Mouse (Mus musculus) hindbrain, embryonic 14.5 days (tissue): ENCODE data around the gene Slc16a3. TPM values are rescaled to one million over a fixed set of nuclear protein-coding genes. Genes with fewer than 3 reads are reported as not detected.
A peak's percentile ranks its signal among the peaks of the same experiment; 100 is the strongest.

Experiments
- ATAC-seq: fragments of 200-750 bp; cut with Nextera tagmentation; 2 replicates; pipeline ENCODE4 v1.8.0; 2017; ENCODE audit warnings: moderate number of reproducible peaks, mild to moderate bottlenecking, moderate TSS enrichment, moderate library complexity; ENCODE audit not compliant: low FRiP score
- DNase-seq: peaks from one replicate; pipeline ENCODE4 v3.0.0-alpha.2; 2015; ENCODE audit warnings: low spot score
- H3K27ac ChIP-seq: fragments of 300-500 bp; sonication (generic); 2 replicates; pipeline ENCODE4 v1.5.1; 2014; ENCODE audit warnings: mild to moderate bottlenecking, moderate library complexity
- H3K27me3 ChIP-seq: fragments of 300-500 bp; sonication (generic); 2 replicates; pipeline ENCODE4 v1.6.1; 2014; ENCODE audit warnings: mild to moderate bottlenecking, low read length, mixed read lengths; ENCODE audit not compliant: control insufficient read depth, insufficient read depth
- H3K36me3 ChIP-seq: fragments of 300-500 bp; sonication (generic); replicated peaks from 2 replicates; pipeline ENCODE4 v1.6.1; 2014; ENCODE audit not compliant: control insufficient read depth, insufficient read depth
- H3K4me1 ChIP-seq: fragments of 300-500 bp; sonication (generic); replicated peaks from 2 replicates; pipeline ENCODE4 v1.6.1; 2014; ENCODE audit warnings: antibody characterized with exemption, low read length, mixed read lengths; ENCODE audit not compliant: control insufficient read depth, insufficient read depth
- H3K4me2 ChIP-seq: fragments of 300-500 bp; sonication (generic); replicated peaks from 2 replicates; pipeline ENCODE4 v1.6.1; 2014; ENCODE audit warnings: mild to moderate bottlenecking, moderate library complexity
- H3K4me3 ChIP-seq: fragments of 300-500 bp; sonication (generic); replicated peaks from 2 replicates; pipeline ENCODE4 v1.5.1; 2014; ENCODE audit warnings: mild to moderate bottlenecking, low read length
- H3K9ac ChIP-seq: fragments of 300-500 bp; sonication (generic); 2 replicates; pipeline ENCODE4 v1.6.1; 2014
- H3K9me3 ChIP-seq: fragments of 300-500 bp; sonication (generic); 2 replicates; pipeline ENCODE4 v1.6.1; 2016; ENCODE audit warnings: low read length; ENCODE audit not compliant: control insufficient read depth
- WGBS: fragments of 180-500 bp; shearing (Covaris S2); extraction: QIAGEN DNeasy Blood & Tissue Kit; methylation state at CpG from one replicate; pipeline ENCODE4 v1.1.7; 2014; 5-methylcytosine and 5-hydroxymethylcytosine counted together
- polyA plus RNA-seq: library from polyadenylated mRNA; unstranded; fragments of >200 nt; fragmentation: Nextera tagmentation; extraction: Ambion mirVana; gene quantifications from 2 replicates; pipeline ENCODE4 v1.2.1, GENCODE M21; 2014

The Slc16a3 gene
- polyA plus RNA-seq, 1 experiment from 2014 or later: 4.4 TPM

DNA sequence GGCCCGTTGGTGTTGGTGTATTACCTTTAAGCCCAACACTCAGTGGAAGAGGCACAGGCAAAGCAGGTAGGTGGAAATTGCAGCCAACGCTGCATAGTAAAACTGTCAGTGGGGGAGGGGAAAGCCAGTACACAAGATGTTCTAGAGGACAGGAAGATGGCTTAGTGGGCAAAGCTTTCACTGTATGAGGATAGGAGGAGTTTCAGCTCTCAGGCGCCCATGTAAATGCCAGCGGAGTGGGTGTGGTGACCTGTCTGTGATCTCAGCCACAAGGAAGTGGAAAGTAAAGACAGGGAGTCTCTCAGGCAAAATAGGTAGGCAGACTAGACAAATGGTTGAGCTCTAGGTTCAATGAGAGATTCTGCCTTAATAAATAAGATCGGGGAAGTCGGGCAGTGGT is 7.3 kb upstream of the Slc16a3 start:
- Histone ChIP-seq H3K4me2 (no peak overlapping the region), H3K36me3 (no peaks in the 10 kb centered on the region), H3K4me3 (no peak overlapping the region), H3K9me3 (no peaks in the 10 kb centered on the region), H3K27ac (no peak overlapping the region), H3K4me1 (no peaks in the 10 kb centered on the region), H3K27me3 (no peaks in the 10 kb centered on the region), H3K9ac (no peak overlapping the region)
- WGBS: 91% methylated on average over 6 of the region's 6 CpGs
- no peak for DNase-seq
- no peak for ATAC-seq

DNA sequence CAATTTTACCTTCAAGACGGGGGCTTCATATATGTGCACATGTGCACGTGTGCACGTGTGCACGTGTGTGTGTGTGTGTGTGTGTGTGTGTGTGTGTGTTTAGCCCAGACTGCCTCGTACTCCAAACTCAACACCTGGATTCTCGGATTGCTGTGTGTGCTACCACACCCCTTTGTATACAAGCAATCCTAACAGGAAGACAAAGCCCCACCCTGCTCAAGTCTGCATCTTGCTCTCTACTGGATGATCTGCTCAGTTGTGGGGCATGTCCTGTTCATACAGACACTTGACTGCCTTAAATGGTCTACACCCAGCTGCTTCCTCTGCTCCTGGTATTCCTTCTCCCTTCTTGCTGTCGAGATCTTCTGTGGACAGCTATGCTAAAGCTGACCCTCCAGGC is 3.0 kb upstream of the Slc16a3 start:
- Histone ChIP-seq H3K4me1 (peaks cover 2% of the 10 kb centered on the region), H3K4me2 (no peak overlapping the region), H3K36me3 (no peaks in the 10 kb centered on the region), H3K4me3 (no peak overlapping the region), H3K27ac (no peak overlapping the region), H3K9ac (no peak overlapping the region), H3K27me3 (peaks cover 25% of the 10 kb centered on the region), H3K9me3 (no peaks in the 10 kb centered on the region)
- 89% methylated on average over 7 of the region's 7 CpGs for WGBS
- DNase-seq: no peak
- no peak for ATAC-seq

DNA sequence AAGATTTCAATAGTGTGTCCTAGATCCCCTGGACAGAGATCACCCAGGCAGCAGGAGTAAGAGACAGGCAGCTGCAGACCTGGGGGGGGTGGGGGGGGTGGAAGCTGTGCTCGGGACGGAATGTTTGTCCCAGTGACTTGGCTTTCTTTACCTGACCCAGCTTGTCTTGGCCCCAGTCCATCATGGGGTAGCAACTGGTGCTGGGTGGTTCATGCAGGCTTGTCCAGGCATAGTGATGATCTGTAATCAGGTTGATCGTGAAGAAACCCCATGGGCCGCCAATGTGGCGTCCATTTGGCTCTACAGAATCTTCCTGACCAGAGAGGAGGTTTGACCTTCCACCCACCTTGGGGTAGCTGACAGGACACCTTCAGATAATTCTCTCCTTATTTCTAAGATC is 2.4 kb upstream of the Slc16a3 start:
- 88% methylated on average over 5 of the region's 5 CpGs for WGBS
- ATAC-seq (no peak), DNase-seq (no peak)
- H3K4me2 ChIP-seq: no peak overlapping the region
- no peaks in the 10 kb centered on the region for H3K36me3 ChIP-seq
- no peak overlapping the region for H3K9ac ChIP-seq
- peaks cover 7% of the 10 kb centered on the region for H3K4me1 ChIP-seq
- no peaks in the 10 kb centered on the region for H3K9me3 ChIP-seq
- H3K27ac ChIP-seq: no peak overlapping the region
- H3K4me3 ChIP-seq: no peak overlapping the region
- H3K27me3 ChIP-seq: peaks cover 28% of the 10 kb centered on the region

DNA sequence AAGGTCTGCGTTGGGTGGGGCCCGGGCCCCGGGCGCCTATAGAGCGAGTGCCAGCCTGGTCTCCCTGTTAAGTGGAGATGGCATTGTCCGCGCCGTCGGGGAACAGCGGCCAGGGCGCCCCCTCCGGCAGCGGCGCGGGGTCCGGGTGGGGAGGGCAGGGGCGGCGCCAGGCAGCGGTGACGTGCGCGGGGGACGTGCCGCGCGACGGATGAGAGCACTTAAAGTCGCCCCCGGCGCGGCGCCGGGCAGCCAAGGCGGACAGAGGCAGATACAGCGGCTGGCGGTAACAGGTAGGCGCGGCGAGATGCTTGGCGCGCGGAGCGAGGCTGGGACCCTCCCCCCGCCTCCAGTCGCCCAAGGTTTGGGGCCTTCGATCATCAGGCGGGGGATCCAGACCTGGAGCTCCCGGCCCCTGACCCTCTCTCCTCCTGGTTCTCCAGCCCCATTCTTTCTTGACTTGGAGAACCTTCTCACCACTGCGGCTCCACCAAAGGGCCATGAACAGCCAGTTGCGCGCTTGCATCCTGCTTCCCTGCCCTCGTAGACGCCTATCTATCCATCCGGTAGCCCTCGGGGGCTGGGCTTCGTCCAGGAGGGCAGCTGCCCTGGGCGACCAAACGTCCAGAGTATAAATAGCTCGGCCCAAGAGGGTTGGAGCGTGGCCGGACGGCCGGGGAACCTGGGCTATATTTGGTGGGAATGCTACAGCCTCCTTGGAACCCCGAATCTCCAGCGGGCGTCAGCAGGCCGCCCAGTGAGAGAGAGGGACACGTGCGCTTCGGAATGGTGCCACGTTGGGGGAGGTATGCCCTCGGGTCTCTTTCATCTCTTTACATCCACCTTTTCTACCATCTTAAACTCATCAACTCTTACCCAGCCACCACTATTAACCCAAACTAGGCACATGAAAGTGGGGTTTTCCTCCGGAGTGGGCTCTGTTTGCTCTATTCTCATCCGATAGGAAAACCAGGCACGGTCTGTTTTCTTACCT is 876 bp downstream of the Slc16a3 start:
- Histone ChIP-seq H3K9me3 (no peaks in the 10 kb centered on the region), H3K36me3 (no peaks in the 10 kb centered on the region), H3K9ac (no peak overlapping the region; the same call in 1 of the 2 replicates), H3K4me1 (peaks cover 15% of the 10 kb centered on the region), H3K4me3 (peak overlapping the region; percentile 33), H3K27me3 (peaks cover 28% of the 10 kb centered on the region), H3K27ac (no peak overlapping the region), H3K4me2 (peak overlapping the region; percentile 52)
- DNase-seq: no peak
- WGBS: 2% methylated on average over 74 of the region's 75 CpGs
- ATAC-seq: no peak

DNA sequence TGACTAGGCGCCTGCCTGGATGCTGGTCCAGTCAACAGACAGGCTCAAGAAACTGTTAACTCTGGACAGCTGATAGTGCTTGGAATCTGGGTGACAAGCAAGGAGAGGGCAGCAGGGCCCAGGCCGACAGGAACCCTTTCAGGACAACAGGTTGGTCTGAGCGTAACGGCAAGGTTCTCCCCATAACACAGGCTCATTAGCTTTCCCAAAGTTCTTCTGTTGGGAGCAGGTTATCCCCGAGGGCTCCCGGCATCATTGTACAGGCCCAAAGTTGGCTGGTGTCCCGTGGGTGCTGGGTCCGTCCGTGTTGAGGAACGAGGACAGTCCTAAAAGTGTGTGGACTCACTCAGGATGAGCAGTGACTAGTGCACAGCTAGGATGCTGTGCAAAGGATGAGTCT is 1.6 kb downstream of the Slc16a3 start:
- Histone ChIP-seq H3K4me2 (peak overlapping the region; percentile 52), H3K9ac (no peak overlapping the region), H3K36me3 (no peaks in the 10 kb centered on the region), H3K4me1 (peaks cover 15% of the 10 kb centered on the region), H3K27me3 (peaks cover 28% of the 10 kb centered on the region), H3K9me3 (no peaks in the 10 kb centered on the region), H3K4me3 (peak overlapping the region; percentile 33), H3K27ac (no peak overlapping the region)
- DNase-seq (no peak), ATAC-seq (no peak)
- WGBS: 10% methylated on average over 10 of the region's 10 CpGs

DNA sequence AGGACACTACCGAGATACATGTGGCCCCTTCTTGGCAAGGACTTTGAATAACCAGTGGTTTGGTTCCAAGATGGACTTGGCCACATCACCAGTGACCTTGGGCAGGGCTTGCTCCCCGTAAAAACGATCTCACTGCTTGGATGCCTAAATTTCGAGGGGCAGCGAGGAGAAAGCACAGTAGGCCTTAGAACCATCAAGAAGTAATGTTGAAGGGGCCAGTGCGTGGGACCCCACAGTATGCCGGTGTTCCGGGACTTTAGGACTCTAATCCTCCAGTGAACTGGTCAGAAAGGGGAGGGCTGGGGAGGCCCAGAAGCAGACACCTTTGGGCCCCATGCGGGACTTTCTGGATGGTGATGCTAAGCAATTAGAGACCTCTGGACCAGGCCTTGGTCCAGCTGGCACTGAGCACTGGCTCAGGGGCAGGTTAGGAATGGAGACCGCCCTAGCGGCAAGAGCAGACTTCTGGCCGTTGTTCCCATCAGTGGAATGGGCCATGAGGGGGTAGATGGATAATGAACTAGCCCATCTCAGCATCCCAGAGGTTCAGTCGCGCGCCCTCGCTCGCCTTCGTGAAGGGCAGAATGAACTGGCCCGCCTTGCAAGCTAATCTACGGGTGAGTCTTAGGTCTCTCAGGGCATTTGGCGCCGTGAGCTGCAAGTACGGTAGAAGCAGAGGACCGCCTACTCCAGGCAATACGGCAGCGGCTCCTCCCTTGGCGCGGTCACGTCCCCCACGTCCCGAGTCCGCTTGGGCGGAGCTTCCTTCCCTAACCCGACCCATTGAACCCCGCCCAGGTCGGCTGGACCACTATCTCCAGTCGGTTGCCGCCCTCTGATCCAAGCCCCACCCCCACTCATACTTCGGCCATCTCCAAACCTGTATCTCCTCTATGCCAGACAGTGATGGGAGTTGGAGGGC is 2.3 kb downstream of the Slc16a3 start:
- H3K9ac ChIP-seq: peak overlapping the region; percentile 50
- H3K4me1 ChIP-seq: peaks cover 15% of the 10 kb centered on the region
- peak; percentile 67 for ATAC-seq
- peaks cover 2% of the 10 kb centered on the region; the same call in 1 of the 2 replicates for H3K36me3 ChIP-seq
- peak overlapping the region; percentile 52 for H3K4me2 ChIP-seq
- H3K9me3 ChIP-seq: no peaks in the 10 kb centered on the region
- no peak overlapping the region for H3K27ac ChIP-seq
- peak overlapping the region; percentile 33 for H3K4me3 ChIP-seq
- peaks cover 28% of the 10 kb centered on the region for H3K27me3 ChIP-seq
- WGBS: 2% methylated on average over 39 of the region's 39 CpGs
- peak; percentile 72 for DNase-seq

DNA sequence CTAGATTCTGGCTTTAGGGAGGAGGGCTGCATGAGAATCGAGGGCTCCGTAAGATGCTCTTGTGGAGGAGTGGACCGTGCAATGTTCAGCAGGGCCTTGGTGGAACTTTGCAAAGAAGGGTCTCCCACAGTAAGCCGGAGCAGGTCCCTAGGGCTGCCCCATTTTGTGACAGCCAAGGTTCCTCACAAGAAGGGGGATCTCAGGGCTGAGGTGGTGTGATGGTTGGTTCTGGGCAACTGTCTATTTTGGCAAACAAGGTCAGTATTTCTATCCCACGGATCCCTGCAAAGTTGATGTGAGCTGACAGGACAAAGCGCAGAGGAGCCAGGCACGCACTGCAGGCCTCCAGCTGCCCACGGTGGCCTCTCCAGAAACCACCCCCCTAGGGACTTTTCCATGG is 3.0 kb downstream of the Slc16a3 start:
- ATAC-seq: peak; percentile 28; the same call in 1 of the 2 replicates
- peak overlapping the region; percentile 52 for H3K4me2 ChIP-seq
- H3K9ac ChIP-seq: peak overlapping the region; percentile 50
- peaks cover 15% of the 10 kb centered on the region for H3K4me1 ChIP-seq
- no peak for DNase-seq
- H3K9me3 ChIP-seq: no peaks in the 10 kb centered on the region
- peaks cover 9% of the 10 kb centered on the region; the same call in 1 of the 2 replicates for H3K36me3 ChIP-seq
- H3K4me3 ChIP-seq: peak overlapping the region; percentile 33
- peaks cover 28% of the 10 kb centered on the region for H3K27me3 ChIP-seq
- H3K27ac ChIP-seq: no peak overlapping the region
- 13% methylated on average over 8 of the region's 8 CpGs for WGBS

DNA sequence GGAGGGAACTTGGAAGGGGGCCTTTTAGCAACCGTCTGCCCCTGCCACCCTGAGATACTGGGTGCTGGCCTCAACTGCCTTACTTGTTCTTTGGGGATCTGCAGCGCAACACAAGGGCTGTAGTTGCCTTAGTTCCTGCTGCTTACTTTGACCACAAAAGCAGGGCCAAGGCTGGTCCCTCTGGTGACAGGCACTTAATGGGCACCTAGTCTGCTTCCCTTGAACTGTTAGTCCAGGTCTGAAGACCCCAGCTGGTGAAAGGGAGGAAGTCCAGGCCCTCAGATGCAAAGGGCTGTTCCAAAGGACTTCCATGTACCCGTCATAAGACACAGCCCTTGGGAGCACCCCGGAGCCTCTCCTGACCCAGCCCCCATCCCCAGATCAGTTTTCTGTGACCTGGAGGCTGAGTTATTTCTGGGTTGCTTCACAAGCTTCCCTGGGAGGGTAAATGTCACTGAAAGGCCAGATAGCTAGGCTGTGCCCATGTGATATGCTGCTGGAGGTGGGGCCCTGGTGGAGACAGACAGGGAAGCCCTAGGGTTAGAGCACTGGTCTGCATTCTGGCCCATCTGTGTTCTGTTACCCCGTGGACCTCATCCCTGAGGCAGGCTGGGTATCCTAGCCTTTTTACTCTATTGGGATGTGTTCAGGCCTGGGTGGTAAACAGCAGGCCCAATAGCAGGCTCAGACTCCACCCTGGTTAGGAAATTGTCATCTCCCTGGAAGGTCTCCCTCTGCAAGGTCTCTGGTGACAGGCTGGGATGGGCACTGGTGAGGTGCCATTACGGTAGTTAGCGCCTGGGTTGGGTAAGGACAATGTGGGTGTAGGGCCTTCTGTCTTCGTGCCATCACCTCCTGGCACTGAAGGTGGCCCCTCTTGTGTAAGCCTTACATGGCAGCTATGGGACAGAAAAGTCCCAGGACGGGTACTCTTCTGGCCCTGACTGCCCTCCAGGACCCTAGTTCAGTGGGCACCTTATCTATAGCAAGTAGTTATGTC is 3.8 kb downstream of the Slc16a3 start:
- Histone ChIP-seq H3K9me3 (no peaks in the 10 kb centered on the region), H3K4me1 (peaks cover 15% of the 10 kb centered on the region), H3K27me3 (peaks cover 28% of the 10 kb centered on the region), H3K27ac (no peak overlapping the region), H3K4me2 (peak overlapping the region; percentile 52), H3K4me3 (no peak overlapping the region), H3K9ac (no peak overlapping the region), H3K36me3 (peaks cover 17% of the 10 kb centered on the region; the same call in 1 of the 2 replicates)
- no peak for DNase-seq
- 77% methylated on average over 9 of the region's 9 CpGs for whole genome bisulfite sequencing
- ATAC-seq: no peak
